Mouse (Mus musculus) splenic B cell, adult 2 months (primary cell): Measurements from ENCODE around the gene Nptx2.

Experiments used
- DNase-seq: peaks from one replicate; pipeline ENCODE4 v3.0.0-alpha.2; 2011; ENCODE audit warnings: low read depth, low spot score
- H3K27me3 ChIP-seq: 2 replicates; pipeline ENCODE4 v1.6.1; 2012; ENCODE audit warnings: mild to moderate bottlenecking, low read length, moderate library complexity, mixed read lengths; ENCODE audit not compliant: control insufficient read depth, poor library complexity, insufficient read depth, severe bottlenecking
- H3K36me3 ChIP-seq: 2 replicates; pipeline ENCODE4 v1.6.1; 2012; ENCODE audit warnings: mild to moderate bottlenecking, low read length, moderate library complexity, mixed read lengths; ENCODE audit not compliant: control insufficient read depth, poor library complexity, insufficient read depth, severe bottlenecking

Nptx2 gene

GRCm38 (mm10) chr5:144545653-144546422 is at the start of gene Nptx2:
Gene Nptx2, plus strand, starts transcription at chr5:144545902.
- H3K27me3 ChIP-seq, result no peaks in the 10 kb centered on the region
- no peaks in the 10 kb centered on the region for H3K36me3 ChIP-seq
- no peak for DNase-seq

- Histone ChIP-seq H3K36me3 (no peaks in the 10 kb centered on the region), H3K27me3 (no peaks in the 10 kb centered on the region)
- no peak for DNase-seq
Observed at GRCm38 (mm10) chr5:144496481-144496880, 49.2 kb upstream of the Nptx2 start.

- no peaks in the 10 kb centered on the region for H3K27me3 ChIP-seq
- DNase-seq, result no peak
- H3K36me3 ChIP-seq, result no peaks in the 10 kb centered on the region
Observed at GRCm38 (mm10) chr5:144504239-144504638, 41.5 kb upstream of the Nptx2 start.

GRCm38 (mm10) chr5:144505731-144506130 is 40.0 kb upstream of the Nptx2 start:
- H3K36me3 ChIP-seq, result no peaks in the 10 kb centered on the region
- H3K27me3 ChIP-seq, result no peaks in the 10 kb centered on the region
- DNase-seq, result no peak

DNA sequence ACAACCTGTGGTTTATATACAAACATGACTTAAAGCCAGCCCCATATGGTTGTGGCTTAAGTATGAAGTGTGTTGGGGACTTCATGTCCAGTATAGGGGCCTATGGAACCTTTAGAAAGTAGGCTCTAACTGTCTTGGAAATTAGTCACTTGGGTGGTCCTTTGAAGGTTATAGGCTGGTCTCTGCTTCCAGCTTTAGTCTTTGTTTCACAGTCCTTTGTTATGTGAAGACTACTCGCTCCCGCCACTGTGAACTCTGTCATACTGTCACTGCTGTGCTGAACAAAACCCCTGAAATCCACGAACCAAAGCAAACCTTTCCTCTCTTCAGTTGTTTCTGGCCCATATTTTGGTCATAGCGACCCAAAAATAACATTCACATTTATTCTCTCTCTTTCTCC is 39.5 kb upstream of the Nptx2 start:
- Histone ChIP-seq H3K27me3 (no peaks in the 10 kb centered on the region), H3K36me3 (no peaks in the 10 kb centered on the region)
- DNase-seq, result no peak

DNA sequence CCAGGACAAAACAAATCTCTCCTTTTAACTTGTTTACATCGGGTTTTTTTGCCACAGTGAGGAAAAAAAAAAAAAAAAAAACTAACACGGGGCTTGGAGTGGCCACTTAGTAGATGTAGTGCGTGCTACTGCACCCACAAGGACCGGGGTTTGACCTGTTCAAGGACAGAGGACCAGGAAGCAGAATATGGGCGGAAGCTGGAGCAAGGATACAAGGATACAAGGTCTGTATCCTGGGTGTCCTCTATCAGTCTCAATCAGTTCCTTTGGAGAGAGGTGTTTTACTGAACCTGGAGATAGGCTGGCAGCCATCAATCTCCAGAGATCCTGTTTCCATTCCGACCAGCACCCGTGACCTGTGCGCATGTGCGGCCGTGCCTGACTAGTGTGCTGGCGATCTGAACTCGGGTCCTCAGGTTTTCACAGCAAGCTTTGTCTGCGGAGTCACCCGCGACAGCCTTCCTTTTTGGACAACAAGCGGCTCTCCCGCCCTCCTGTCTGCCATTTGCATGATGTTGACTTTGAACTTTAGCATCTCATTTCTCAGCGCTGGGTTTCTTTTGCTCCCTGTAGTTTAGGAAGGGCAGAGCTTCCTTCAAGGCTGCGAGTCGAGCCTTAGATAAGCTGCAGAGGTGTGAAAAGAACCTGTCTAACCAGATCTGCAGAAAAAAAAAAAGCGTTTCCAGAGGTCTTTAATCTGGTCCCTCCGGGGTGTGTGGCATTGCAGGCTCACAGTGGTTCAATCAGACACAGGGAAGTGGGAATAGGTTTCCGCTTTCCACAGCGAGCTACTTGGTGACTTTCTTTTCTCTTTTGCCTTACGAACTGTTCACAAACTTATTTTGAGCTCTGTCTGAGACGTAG is 38.8 kb upstream of the Nptx2 start:
- no peak for DNase-seq
- no peaks in the 10 kb centered on the region for H3K27me3 ChIP-seq
- H3K36me3 ChIP-seq, result no peaks in the 10 kb centered on the region

DNA sequence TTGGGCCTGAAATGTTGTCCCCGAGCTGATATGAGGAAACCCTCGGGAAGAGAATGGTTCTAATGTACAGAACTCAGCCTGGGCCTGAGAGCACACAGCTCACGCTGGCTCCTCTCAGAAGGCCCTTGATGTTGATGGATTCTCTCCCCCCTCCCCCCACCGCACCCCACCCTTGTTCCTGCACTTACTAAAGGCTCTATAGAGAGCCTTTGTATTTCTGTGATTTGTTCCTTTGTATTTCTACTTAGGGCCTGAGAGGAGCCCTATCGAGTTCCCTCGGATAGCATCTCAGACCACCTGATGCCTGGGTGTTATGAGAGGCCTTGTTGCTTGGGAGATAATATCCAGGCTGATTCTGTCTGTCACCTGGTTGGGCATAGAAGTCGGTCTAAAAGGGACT is 36.3 kb upstream of the Nptx2 start:
- no peaks in the 10 kb centered on the region for H3K27me3 ChIP-seq
- no peaks in the 10 kb centered on the region for H3K36me3 ChIP-seq
- DNase-seq, result no peak

DNA sequence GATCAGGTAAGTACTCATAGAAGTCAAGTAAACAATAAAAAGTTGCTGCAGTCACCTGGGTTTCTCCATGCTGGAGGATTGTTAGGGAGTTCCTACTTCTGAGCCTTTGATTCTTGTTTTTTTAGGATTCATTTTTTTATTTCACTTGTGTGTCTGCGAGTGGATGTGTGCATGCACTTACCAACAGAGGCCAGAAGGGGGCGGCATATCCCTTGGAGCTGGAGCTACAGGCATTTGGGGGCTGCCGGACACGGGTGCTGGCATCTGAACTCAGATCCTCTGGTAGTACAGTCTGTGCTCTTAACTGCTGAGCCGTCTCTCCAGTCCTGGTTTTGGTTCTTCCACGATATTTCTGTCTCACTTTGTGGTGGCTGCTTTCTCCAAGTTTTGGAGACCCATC is 31.0 kb upstream of the Nptx2 start:
- no peak for DNase-seq
- no peaks in the 10 kb centered on the region for H3K36me3 ChIP-seq
- H3K27me3 ChIP-seq, result no peaks in the 10 kb centered on the region

DNA sequence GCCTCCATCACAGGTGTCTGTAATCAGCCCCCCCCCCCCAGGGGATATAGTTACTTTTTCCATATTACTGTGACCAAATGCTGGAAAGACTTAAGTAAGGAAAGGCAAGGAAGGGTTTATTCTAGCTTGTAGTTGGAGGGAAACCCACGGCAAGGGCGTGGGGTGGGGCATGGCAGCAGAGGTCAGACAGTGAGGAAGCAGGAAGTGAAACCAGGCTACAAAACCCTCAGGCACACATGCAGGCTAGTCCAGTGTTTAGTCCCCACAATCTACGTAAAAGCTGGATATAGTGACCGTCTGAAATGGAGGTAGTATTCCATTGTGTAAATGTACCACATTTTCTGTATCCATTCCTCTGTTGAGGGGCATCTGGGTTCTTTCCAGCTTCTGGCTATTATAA is 30.5 kb upstream of the Nptx2 start:
- Histone ChIP-seq H3K36me3 (no peaks in the 10 kb centered on the region), H3K27me3 (no peaks in the 10 kb centered on the region)
- no peak for DNase-seq

DNA sequence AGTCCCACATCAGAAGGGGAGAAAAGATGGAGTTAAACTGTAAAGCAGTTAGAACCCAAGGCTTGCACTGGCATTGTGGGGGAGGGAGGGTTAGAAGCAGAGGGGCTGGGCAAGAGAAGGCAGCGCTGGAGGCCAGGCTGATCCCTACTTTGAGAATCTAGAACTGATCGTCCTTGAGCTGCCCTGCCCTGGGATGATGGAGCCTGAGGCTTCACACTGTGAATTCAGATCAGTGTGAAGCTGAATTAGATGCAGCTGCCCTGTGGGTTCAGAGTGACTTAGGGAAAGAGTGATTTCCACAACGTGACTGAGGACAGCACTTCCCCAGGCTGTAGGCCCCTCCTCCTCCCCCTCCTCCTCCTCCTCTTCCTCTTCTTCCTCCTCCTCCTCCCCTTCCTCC is 25.6 kb upstream of the Nptx2 start:
- no peak for DNase-seq
- no peaks in the 10 kb centered on the region for H3K36me3 ChIP-seq

GRCm38 (mm10) chr5:144524774-144525173 is 20.9 kb upstream of the Nptx2 start:
- Histone ChIP-seq H3K36me3 (no peaks in the 10 kb centered on the region), H3K27me3 (no peaks in the 10 kb centered on the region)
- no peak for DNase-seq

More for the DNA sequence above, 25.6 kb upstream of the Nptx2 start:
- H3K27me3 ChIP-seq, result no peaks in the 10 kb centered on the region

GRCm38 (mm10) chr5:144529123-144529522 is 16.6 kb upstream of the Nptx2 start:
- DNase-seq, result no peak
- H3K36me3 ChIP-seq, result no peaks in the 10 kb centered on the region
- no peaks in the 10 kb centered on the region for H3K27me3 ChIP-seq

DNA sequence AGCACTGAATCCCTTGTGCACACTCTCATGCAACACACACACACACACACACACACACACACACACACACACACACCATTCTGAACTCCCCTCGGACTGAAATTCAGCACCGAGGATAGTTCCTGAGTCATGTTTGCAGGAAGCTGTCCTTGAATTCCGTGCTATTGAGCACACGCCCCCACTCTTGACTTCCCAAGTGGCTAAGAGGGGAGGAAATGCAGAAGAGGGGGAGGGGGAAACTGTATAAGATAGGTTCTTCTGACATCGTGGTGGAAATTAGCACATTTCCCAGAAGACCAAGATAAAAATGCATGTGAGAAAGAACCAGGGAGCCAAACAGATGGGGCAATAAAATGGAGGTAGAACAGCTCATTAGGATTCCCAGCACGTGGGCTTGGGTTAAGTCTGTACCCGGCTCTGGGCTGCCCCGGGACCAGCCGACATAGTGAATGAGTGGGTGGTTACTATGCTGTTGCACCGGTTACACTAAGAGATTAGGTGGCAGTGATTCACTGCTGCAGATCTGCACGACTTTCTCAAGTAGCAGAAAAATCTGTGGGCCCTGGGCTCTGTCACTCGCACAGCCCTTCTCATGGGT is 2.9 kb upstream of the Nptx2 start:
- Histone ChIP-seq H3K27me3 (no peaks in the 10 kb centered on the region), H3K36me3 (no peaks in the 10 kb centered on the region)
- DNase-seq, result no peak

DNA sequence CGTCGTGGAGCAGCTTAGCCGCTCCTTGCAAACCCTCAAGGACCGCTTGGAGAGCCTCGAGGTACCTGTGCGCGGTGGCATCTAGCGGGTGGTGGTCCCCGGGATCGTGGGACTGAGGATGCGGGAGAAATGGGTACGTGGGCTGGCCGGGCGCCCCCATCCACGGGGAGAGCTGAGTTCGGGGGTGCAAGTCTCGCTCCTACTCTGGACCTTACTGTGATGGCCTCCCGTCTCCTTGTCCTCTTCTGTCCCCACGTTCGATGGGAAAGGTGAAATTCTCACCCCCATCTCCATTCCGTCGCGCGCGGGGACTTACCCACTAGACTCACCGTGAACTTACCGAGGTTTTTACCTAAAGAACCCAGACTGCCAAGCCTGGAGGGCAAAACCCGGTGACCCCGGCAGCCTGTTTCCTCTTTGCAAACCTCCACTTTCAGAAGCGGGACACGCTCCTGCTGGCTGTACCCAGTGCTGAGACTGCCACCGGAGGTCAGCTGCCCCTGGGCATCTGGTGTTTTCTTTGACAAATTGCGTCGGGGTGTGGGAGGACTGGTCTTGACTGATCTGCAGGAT is 807 bp downstream of the Nptx2 start:
- no peaks in the 10 kb centered on the region for H3K36me3 ChIP-seq
- H3K27me3 ChIP-seq, result no peaks in the 10 kb centered on the region

More for the DNA sequence above, 807 bp downstream of the Nptx2 start:
- DNase-seq, result no peak
